Mouse (Mus musculus) mesoderm, embryonic 11.5 days (tissue): ENCODE results near the gene Ptpdc1.

Experiments
- DNase-seq: peaks from one replicate; pipeline ENCODE4 v3.0.0-alpha.2; 2012; ENCODE audit warnings: low read depth, low spot score

Ptpdc1 gene

DNA sequence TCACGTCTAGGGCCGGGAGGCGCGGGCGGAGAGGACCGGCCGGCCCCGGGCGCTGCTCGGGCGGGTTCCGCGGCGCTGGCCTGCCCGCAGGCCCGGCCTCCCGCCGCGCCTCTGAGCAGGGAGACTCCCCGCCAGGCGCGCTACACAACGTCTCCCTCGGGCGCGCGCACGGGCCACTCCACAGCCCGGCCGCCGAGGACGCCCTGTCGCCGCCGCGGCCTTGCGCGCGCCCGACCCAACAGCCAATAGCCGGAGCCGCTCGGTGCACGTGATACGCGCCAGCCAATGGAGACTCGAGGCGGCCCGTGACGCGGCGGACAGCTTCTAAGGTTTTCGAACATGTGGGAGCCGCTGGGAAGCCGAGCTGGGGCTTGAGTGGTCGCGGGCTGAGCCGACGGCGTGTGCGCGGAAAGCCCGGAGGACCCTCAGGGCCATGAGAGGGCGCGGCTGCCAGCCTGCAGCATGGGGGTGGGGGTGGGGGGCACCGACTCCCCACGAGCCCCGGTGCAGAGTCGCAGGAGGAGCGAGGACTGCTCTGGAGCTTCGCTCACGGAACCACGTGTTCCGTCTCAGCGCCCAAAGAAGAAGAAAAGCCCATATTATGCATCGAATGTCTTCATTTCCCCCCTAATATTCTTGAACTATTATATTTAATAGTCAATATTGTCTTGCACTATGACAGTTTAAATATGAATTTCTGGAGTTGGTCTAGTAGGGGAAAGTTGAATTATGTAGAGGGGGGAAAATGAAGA is at the start of gene Ptpdc1:
Gene Ptpdc1 (minus strand): TSS at position 232 of the 752 bp plus-strand sequence.
- DNase-seq: peak; percentile 95

DNA sequence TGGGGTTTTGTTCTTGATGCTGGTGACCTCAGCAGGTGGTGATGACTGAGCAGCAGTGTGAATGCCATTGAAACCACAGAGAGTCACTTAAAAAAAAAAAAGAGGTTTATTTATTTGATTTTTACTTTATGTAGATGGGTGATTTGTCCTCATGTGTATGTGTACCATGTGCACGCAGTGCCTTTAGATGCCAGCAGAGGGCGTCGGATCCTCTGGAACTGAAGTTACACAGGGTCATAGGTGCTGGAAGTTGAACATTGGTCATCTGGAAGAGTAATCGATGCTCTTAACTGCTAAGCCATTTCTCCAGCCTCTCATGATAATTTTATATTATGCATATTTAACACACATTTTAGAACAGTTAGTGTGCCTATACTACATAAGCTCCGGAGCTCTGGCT is 49.1 kb upstream of the Ptpdc1 start:
- no peak for DNase-seq

DNA sequence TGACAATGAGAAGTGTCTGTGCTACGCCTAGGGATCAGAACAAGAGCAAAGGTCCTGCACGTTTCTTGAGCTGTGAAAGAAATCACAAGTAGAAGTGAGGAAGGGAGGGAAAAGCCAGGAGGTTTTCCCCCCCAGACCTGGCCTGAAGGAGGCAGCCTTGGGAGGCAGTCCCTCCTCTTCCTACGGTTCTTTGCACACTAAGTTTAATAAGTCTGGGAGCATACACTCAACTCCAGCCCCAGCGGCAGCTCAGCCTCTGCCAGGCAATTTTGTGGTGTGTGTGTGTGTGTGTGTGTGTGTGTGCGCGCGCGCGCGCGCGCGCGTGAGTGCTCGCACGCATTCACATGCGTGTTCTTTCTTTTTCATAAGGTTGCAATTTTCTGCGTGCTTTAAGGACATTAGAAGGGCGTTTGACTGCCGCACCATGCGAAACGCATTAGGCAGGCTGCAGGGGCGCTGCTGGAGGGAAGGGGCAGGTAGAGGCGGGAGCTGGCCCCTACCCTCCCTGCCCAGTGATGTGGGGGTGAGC is 46.9 kb upstream of the Ptpdc1 start:
- no peak for DNase-seq

DNA sequence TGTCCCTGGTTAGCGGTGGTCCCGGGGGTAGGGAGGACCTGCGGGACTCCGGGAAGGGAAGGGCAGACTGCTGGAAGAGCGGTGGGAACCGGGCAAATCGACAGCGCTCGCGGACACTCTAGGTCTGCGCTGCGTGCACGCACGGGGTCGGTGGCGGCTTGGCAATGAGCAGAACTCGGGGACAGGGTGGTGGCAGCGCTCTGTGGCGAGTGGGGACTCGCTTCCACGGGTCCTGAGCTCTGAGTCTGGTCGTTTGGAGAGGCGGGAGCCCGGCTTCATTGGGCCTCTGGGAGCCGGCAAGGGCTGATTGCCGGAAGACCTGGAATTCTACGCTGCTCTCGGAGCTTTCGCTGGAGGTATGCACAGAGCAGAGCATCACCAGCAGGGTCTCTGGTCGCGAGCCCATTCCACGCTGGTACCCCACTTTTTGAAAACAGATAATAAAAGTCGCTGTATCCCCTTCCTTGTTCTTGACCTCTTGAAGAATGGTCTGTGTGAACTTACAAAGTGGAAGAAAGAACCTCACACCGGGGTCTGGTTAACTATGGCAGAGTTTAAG is 43.6 kb upstream of the Ptpdc1 start:
- DNase-seq: no peak

DNA sequence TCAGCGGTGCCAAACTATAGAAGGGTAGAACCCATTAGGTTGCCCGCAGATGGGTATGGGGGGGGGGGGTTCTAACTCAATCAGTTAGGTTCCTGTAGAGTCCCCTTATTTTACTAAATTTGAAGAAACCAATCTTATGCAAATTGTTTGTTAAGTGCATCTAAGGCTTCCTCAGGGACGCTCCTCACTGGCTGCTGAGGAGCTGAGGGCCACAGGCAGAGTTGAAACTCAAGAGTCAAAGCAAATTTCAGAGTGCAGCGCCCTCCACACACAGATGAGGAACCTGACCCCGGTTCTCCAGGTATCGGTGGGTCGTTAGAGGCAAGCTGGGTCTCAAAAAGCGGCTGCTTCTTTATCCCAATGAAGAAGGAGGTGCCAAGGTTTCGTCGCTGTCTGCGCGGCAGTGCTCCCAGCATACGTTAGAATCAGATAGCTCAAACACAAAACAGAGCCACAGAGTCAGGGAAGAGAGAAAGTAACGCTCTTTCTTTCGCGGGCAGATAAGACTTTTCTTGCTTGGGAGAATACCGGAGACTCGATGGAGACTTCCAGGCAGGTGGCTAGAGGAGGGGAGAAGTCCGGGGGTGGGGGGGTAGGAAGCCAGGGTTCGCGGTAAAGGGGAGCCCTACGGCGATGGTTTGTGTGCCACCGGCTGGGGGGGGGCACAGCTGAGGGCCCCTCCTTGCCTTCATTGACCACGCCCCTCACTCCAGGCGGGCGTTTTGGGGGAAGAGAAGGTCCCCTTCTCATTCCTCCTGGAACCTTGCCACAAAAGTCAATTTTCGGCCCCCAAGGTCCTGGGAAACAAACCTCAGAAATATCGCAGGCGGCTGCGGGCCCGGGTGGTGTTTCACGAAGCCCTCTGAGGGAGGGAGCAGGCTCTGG is 42.9 kb upstream of the Ptpdc1 start:
- no peak for DNase-seq

DNA sequence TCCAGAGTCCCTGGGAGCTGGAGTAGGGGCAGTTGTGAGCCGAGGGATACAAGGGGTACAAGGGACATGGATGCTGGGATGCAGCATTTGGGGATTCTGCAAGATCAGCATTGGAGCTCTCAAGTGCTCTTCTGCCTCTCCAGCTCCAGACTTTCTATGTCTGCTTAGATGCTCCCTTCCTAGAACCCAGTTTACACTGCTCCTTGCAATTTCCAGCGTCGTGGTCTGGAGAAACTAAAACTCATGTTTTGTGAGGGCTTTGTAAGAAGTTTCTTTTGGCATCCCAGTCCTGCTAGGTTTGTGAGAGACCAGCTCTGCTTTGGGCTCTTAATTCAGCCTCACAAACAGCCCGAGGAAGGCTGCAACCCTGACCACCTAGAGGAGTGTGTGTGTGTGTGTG is 42.0 kb upstream of the Ptpdc1 start:
- no peak for DNase-seq

DNA sequence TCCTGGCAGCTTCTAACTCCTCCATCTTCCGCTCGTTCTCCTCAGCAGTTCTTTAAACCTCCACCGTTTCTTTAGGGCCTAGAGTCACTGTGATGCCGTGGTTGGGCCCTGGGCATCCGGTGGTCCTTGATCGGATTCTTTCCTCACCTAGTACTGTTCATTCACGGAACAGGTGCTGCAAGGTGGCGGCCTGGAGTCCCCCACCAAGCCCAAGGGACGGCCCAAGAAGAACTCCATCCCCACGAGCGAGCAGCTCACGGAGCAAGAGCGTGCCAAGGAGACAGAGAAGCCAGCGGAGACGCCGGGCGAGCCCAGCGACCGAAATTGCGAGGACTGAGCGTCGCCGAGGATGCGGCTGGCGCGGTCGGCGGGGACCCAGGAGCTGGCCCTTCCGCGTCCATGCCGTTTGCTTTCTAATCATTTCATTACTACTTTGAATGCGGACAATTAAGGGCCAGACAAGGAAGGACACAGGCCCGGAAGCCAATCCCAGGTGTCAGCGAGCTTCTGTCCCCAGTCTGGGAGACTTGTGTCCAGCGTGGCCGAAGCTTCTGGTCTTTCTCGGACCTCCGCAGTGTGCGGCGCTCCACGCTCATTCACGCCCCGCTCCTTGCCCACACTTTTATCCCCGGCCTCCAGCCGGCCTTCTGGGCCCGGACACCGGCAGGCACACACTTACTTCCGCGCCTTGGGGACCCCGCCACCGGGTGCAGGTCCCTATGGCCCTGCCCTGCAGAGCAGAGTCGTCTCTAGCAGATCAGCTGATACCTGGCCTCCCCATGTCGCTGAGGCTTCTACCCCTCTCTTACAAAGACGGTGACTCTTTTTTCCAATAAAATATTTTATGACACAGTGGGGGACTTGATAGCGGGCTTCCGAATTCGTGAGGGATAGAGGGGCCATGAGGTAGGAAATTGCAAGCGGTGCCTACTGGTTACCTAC is 40.5 kb upstream of the Ptpdc1 start:
- no peak for DNase-seq

DNA sequence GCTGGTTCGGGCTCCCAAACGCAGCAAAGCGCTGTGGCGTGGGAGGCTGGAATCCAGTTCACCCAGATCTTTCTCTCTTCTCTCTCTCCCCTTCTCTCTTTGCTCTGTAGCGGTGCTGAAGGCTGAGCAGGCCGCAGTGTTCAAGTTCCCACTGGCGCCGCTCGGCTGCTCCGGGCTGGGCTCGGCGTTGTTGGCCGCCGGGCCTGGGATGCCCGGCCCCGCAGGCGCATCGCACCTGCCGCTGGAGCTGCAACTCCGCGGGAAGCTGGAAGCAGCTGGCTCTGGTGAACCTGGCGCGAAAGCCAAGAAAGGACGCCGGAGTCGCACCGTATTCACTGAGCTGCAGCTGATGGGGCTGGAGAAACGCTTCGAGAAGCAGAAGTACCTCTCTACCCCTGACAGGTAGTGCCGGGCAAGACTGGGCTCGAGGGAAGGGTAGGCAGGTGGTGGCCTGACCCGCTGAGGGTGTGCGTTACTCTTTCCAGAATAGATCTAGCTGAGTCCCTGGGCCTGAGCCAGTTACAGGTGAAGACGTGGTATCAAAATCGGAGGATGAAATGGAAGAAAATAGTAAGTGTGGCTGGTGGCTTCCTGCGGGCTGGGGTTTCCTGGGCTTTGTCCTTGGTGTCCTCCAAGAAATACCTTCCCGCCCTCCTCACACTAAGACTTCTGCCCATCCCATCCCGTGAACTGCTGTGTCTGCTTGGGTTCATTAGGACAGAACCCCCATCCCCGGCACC is 39.6 kb upstream of the Ptpdc1 start:
- no peak for DNase-seq

DNA sequence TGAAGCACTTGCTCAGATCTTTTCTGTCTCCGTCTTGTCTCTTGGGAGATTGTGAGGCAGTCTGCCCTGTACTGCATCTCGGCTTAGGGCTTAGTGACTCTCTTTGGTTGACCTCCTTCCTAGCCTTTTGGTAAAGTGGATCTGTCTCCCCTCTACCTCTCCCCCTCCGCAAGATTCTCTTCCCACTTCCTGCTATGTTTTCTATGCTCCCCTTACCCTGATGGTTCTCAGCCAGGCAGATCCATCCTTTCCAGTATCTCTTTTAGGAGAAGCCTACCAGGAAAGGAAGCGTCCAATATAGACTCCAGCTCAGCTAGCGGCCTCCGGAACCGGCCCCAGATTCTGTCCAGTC is 38.5 kb upstream of the Ptpdc1 start:
- DNase-seq: no peak

DNA sequence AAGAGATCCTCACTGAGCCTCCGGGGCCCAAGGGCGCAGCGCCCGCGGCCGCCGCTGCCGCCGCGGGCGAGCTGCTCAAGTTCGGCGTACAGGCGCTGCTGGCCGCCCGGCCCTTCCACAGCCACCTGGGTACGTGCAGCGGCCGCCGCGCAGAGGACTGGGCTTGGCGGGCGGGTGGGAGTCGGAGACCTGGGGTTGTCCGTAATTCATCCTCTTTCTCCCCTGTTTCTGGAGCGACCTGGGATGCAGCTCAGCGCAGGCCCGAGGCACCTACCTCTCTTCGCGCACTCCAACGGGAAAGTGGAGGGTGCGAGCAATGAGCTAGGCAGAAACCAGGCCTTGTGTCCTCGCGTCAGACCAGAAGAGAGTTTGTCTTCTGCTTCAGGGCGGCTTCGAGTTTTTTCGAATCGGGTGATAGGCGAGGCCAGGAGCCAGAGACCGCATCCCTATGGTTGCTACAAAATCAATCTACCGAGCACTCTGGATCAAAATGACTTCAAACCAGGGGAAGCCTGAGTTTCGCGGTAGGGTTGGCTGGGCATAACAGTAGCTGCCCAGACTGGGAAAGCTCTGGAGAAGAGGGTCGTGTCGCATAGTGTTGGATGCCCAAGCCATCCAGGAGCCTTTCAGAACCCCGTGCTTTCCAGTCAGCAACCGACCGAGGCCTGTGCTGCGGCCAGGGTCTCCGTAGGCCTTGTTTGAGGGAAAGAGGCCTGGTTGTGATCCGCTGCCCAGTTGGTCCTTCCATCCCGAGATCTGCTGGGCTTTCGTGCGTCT is 37.9 kb upstream of the Ptpdc1 start:
- no peak for DNase-seq

DNA sequence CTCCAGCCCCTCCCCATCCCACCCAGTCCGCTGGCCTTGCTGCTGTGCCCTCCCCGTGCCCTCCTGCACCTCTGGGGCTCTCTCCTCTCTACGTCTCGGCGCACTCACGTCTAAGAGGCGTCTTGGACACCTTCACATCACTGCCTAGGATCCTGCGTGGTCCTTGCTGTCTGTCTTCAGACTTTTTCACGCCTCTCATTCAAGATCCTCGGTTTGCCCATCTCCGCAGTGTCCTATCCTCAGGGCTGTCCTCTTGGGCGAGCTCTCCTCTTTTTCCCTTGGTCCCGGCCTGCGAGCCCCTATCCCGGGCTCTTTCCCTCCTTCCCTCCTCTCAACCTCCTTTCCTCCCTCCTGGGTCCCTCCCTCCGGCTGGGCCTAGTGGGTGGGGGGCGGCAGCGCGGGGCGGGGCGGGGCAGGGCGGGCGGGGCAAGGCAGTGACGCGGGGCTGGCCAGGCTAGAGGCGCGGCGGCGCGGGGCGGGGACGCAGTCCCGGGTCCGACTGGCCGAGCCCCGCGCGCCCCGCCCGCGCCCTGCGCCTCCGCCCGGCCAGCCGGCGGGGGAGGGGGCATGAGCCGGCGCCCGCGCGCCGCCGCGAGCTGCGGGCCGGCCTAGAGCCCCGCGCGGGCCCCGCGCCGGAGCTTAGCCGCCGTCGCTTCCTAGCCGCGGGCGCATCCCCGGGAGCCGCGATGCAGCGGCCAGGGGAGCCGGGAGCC is 37.1 kb upstream of the Ptpdc1 start, which contains the start of gene Barx1:
Gene Barx1 (plus strand): TSS at position 568 of the 713 bp plus-strand sequence.
- no peak for DNase-seq

DNA sequence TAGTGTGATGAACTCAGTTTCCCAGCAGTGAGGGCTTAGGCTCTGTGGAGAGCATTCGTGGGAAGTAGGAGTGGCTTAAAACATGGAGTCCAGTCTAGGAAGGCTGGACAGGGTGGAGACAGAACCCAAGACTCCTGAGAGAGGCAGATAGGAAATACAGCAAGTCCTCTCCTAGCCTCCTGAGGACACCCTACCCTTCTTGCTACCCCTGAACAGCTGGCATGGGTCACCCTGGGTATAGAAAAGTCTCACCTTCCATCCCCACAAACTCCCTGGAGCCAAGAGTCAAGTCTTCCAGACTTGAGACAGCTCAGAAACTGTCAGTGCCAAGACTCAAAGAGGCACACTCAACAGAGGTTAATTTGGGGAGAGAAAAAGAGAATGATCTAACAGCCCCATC is 36.1 kb upstream of the Ptpdc1 start:
- no peak for DNase-seq

DNA sequence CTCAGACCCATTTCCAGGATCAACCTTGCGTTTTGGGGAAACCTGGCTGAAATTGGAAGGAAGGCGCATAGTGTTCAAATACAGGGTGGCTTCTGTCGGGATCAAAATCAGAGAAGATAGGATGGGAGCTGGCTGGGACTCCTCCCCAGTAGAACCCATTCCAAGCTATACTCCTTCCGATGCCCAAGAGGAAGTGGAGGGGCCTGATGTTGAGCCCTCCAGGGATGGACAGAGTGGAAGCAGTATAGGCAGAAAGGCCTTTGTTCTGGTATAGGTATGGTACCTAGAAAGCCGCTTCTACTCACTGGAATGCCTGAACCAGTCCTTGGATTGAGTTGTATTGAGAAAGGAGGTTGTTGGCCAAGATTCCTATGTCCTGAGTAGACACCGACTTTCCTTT is 35.3 kb upstream of the Ptpdc1 start:
- DNase-seq: no peak

DNA sequence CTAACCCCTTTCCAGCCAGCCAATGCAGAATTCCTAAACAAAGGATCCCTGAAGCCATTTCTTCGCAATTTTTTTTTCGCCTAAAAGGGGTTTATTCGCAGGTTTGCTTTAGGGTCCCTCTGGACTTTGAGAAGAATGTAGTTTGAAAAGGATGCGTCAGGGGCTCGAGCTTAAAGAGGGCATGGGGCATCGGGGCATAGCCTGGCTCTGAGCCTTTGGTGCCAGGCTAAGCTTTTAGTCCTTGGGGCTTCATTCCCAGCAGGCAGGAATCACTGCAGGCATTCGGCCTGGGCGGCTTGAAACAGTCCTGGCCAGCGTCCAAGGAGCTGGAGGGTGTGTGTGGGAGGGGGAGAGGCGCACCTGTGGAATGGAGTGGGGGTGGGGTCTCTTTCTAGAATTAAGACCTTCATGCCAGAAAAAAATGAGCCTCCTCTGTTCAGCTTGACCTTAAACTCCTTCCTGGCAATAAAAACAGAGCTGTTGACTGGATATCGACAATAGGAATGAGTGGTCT is 34.8 kb upstream of the Ptpdc1 start:
- no peak for DNase-seq

DNA sequence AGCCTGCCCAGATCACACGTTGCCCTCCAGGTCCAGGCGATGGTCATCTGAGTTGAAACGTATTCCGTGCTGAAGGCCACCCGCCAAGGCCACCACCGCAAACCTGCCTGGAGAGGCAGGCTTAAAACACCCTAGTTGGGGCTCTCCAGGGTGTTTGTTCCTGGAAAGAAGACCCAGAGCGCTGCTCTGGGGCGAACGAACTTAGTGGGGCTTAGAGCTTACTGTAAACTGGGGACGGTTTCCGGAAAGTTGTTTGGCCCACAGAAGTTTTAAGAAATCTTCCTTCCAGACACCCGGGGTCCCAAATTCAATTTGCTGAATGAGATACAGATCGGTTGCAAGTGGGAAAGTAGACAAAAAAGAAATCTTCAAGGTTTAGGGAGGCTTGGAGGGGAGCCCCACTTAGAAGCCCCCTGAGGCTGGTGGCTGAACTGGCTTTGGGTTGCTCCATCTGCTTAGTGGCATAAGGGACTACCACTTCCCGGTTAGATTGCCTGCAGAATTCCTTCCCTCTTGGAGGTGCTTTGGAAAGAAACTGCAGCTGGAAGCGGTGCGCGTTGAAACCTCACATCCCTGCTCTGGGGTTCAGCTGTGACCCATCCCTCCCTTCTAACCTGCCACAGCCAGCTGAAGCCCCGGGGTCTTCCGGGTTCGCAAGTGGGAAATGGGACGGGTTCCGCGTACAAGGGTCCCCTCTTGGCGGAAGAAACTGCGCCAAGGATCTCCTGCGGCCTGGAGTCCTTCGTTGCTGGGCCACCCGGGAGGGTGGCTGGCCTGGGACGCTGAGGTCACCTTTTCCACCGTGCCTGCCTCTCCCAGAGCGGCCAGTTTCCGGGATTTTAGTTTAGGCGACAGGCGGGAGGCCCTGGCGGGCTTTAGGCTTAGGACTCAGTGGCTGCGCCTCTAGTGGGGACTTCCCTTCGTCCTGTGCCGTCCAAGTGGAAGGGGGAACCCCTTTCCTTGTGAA is 34.1 kb upstream of the Ptpdc1 start:
- no peak for DNase-seq

DNA sequence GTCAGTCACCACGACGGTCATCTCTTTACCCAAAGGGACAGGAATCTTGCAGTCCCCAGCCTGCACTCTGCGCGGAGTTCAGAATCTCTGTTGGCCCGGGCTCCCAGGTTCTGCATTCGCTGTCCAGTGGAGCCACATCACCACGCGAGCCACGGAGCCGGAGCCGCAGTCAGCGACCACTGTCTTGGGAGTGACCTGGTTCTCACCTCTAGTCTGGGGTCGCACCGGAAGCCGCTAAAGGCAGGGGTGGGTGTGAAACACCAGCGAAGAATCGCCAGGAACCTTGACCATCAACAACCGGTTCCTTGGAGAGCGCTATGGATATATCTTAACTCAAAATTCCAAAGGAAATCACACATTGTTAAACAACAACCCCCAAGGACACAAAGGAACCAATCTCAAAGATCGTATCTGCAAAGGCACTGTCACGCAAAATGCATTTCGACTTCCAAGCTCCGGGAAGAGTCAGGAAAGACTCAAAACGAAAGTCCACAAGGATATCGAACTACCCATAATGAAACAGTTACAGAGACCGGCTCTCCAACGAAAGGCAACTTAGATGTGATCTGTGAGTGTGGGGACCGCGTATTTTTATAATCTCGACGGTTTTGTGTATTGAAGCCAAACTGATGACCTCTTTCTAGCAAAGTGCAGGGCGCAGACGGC is 33.3 kb upstream of the Ptpdc1 start:
- DNase-seq: no peak

DNA sequence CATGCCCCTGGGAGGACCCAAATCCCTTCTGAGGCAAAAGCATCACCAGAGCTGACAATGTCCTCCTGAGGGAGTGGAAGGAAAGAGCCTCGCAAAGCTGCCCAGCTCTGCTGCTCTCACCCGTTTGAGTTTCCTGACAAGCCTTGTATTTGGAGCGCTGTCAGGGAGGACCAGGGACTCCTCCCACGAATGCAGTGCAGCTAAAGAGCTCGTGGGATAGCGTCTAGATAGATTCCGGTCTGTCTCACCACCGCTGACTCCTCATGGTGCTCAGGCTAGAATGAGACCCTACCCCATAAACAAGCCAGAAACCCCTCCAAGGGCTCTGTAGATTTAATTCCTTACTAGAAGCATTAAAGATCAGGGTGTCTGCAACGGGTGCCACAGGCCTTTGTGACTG is 32.3 kb upstream of the Ptpdc1 start:
- DNase-seq: no peak
